Mouse (Mus musculus) heart, adult 2 months (tissue): Measurements from ENCODE around the gene Lect2. TPM values are rescaled to one million over a fixed set of nuclear protein-coding genes. Genes with fewer than 3 reads are reported as not detected.

Source experiments
- DNase-seq, 2 experiments: peaks; one replicate each; pipeline ENCODE4 v3.0.0; 2021
- H3K27ac ChIP-seq: fragments of 200-600 bp; 2 replicates; pipeline ENCODE4 v1.8.1; 2022
- H3K27me3 ChIP-seq: fragments of 200-500 bp; 2 replicates; pipeline ENCODE4 v1.6.1; 2012; ENCODE audit warnings: mild to moderate bottlenecking, low read length, inconsistent platforms, mixed read lengths; ENCODE audit not compliant: control insufficient read depth, insufficient read depth
- H3K36me3 ChIP-seq: fragments of 200-500 bp; 2 replicates; pipeline ENCODE4 v1.6.1; 2012; ENCODE audit warnings: low read length, inconsistent platforms; ENCODE audit not compliant: control insufficient read depth, insufficient read depth
- H3K4me1 ChIP-seq: fragments of 200-500 bp; 2 replicates; pipeline ENCODE4 v1.6.1; 2011; ENCODE audit warnings: low read length; ENCODE audit not compliant: control insufficient read depth, insufficient read depth
- H3K4me3 ChIP-seq: fragments of 200-600 bp; 2 replicates; pipeline ENCODE4 v1.8.1; 2022
- H3K79me2 ChIP-seq: fragments of 200-500 bp; replicated peaks from 2 replicates; pipeline ENCODE4 v1.6.1; 2012; ENCODE audit warnings: mild to moderate bottlenecking, inconsistent platforms, low read length, moderate library complexity, mixed read lengths; ENCODE audit not compliant: control insufficient read depth, insufficient read depth
- H3K9ac ChIP-seq: fragments of 200-500 bp; 2 replicates; pipeline ENCODE4 v1.6.1; 2012; ENCODE audit warnings: low read depth, mild to moderate bottlenecking, control low read depth, inconsistent platforms, low read length, mixed read lengths
- CTCF ChIP-seq: fragments of 200-600 bp; IDR thresholded peaks from 2 replicates; pipeline ENCODE4 v1.8.1; 2022; ENCODE audit warnings: antibody characterized with exemption, mild to moderate bottlenecking, moderate library complexity
- EP300 ChIP-seq: fragments of 200-500 bp; IDR thresholded peaks from 2 replicates; pipeline ENCODE4 v1.6.1; 2011; ENCODE audit warnings: low read depth, low read length, control low read depth; ENCODE audit not compliant: insufficient read depth
- POLR2A ChIP-seq: fragments of 200-500 bp; IDR thresholded peaks from 2 replicates; pipeline ENCODE4 v1.6.1; 2011; ENCODE audit warnings: mild to moderate bottlenecking, low read depth, low read length, control low read depth; ENCODE audit not compliant: insufficient read depth
- WGBS: fragments of 180-500 bp; shearing (Covaris S2); methylation state at CpG from one replicate; pipeline ENCODE4 v1.1.7; 2018; 5-methylcytosine and 5-hydroxymethylcytosine counted together
- intact Hi-C: fragments of 180-260 bp; cut with DNase I; formaldehyde crosslinking; loops from one replicate; pipeline ENCODE4 v1.15.1; 2025
- polyA plus RNA-seq: library from polyadenylated mRNA; depleted of rRNA; stranded (reverse); fragments of >200 nt; gene quantifications from 2 replicates; pipeline ENCODE4 v1.2.3, GENCODE M21; 2012; rRNA removed
- total RNA-seq, 2 experiments: library from RNA; stranded (reverse); gene quantifications; 2 replicates each; pipeline ENCODE4 v1.2.3; 2021

Lect2 gene
- total and polyA plus RNA-seq, 3 experiments, result not detected

- intact Hi-C loops, result no loop called here
- TF ChIP-seq CTCF, result no peak
- TF ChIP-seq EP300, result no peak
- no peak for TF ChIP-seq POLR2A
- Histone ChIP-seq H3K4me1 (no peaks in the 10 kb centered on the region), H3K27ac (no peak overlapping the region), H3K27me3 (no peaks in the 10 kb centered on the region), H3K36me3 (no peaks in the 10 kb centered on the region), H3K4me3 (no peak overlapping the region), H3K79me2 (no peaks in the 10 kb centered on the region), H3K9ac (no peak overlapping the region)
- 82% methylated on average over 8 of the region's 8 CpGs for WGBS
- DNase-seq, result no peak
These were observed 47.7 kb downstream of the Lect2 start for GRCm38 (mm10) chr13:56500636-56501035.

- Histone ChIP-seq H3K36me3 (no peaks in the 10 kb centered on the region), H3K9ac (no peak overlapping the region), H3K4me1 (no peaks in the 10 kb centered on the region), H3K79me2 (no peaks in the 10 kb centered on the region), H3K27ac (no peak overlapping the region), H3K27me3 (no peaks in the 10 kb centered on the region), H3K4me3 (no peak overlapping the region)
- no peak for DNase-seq
- intact Hi-C loops, result no loop called here
- peak; percentile 66 for TF ChIP-seq CTCF
- TF ChIP-seq POLR2A, result no peak
- TF ChIP-seq EP300, result no peak
- WGBS, result 70% methylated on average over 3 of the region's 3 CpGs
These were observed 48.2 kb downstream of the Lect2 start for GRCm38 (mm10) chr13:56500132-56500531.

- no peak overlapping the region for H3K4me3 ChIP-seq
- intact Hi-C loops, result no loop called here
- H3K27me3 ChIP-seq, result no peaks in the 10 kb centered on the region
- DNase-seq, result no peak
- TF ChIP-seq CTCF (no peak), EP300 (no peak), POLR2A (no peak)
- no peak overlapping the region for H3K9ac ChIP-seq
- H3K79me2 ChIP-seq, result no peaks in the 10 kb centered on the region
- no peaks in the 10 kb centered on the region for H3K4me1 ChIP-seq
- 57% methylated on average over 3 of the region's 3 CpGs for WGBS
- H3K27ac ChIP-seq, result no peak overlapping the region
- H3K36me3 ChIP-seq, result no peaks in the 10 kb centered on the region
These were observed 53.9 kb downstream of the Lect2 start for GRCm38 (mm10) chr13:56494440-56494839.

Other genes with a start within 250 kb of the Lect2 start
- gene Gm3045, start 121.9 kb downstream of the Lect2 start, total RNA-seq, result not detected
- not detected in 2 replicates for gene Gm3045, start 121.9 kb downstream of the Lect2 start, polyA plus RNA-seq
- under 1 TPM; 0.08 to 0.16 TPM for gene Slc25a48, start 110.1 kb downstream of the Lect2 start, total RNA-seq
- gene Slc25a48, start 110.1 kb downstream of the Lect2 start, polyA plus RNA-seq, result 0.23 and 0.27 TPM in 2 replicates
- gene Il9, start 66.3 kb downstream of the Lect2 start, total RNA-seq, result not detected
- not detected in 2 replicates for gene Il9, start 66.3 kb downstream of the Lect2 start, polyA plus RNA-seq
- under 1 TPM; 0.68 to 0.97 TPM for gene Fbxl21, start 26.0 kb downstream of the Lect2 start, total RNA-seq
- gene Fbxl21, start 26.0 kb downstream of the Lect2 start, polyA plus RNA-seq, result 0.29 and 0.31 TPM in 2 replicates
- 10 to 100 TPM; 19.7 to 20.9 TPM for gene Tgfbi, start 61.0 kb upstream of the Lect2 start, total RNA-seq
- 22.1 and 22.2 TPM in 2 replicates for gene Tgfbi, start 61.0 kb upstream of the Lect2 start, polyA plus RNA-seq
- gene Smad5, start 154.5 kb upstream of the Lect2 start, total RNA-seq, result 10 to 100 TPM; 29.7 to 30.3 TPM
- gene Smad5, start 154.5 kb upstream of the Lect2 start, polyA plus RNA-seq, result 19.7 and 37.7 TPM in 2 replicates
- not detected for gene Gm45623, start 205.3 kb upstream of the Lect2 start, total RNA-seq
- not detected in 2 replicates for gene Gm45623, start 205.3 kb upstream of the Lect2 start, polyA plus RNA-seq